Comparison of ENCODE assay signal across 8 mouse cellular contexts in the genomic region with DNA sequence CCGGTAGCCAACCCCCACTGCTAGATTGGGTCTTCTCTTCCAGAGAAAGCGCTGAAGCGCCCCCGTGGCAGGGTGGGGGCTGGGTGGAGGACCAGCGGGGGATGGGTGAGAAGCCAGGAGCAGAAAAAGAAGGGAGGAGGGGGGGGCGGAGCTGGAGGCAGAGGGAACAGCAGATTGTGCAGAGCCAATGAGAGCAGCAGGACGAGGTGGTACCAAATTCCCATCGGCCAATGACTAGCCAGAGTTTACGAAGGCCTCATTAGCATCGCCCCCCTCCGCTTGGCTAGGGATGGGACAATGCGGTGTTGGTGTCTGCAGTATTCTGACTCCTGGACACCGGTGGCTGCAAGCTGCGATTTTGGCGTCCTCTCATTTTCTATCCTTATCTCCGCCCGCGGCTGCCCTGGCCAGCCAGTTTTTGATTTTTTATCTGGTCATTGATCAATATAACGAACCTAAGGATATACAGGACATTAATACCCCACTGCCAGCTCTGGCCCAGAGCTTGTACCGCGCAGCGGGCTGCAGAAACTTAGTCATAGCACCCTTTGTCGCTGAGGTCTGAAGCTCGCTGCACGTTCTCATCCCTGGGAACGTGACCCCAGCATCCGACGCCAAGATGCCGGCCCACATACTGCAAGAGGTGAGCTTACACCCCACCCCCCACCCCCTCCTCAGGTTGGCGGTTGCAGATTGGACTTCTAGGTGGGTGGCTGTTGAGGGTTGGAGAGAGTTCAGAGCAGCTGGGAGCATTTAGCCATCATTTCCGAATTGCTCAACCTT. TPM values are rescaled to one million over a fixed set of nuclear protein-coding genes. Genes with fewer than 3 reads are reported as not detected.
DNase-seq lines count a peak whose midpoint lies in the region; ATAC-seq and TF ChIP-seq lines count a peak whose summit lies in the region.

No protein-coding gene starts in this region.

- no peaks in the 10 kb centered on the region for H3K9me3 ChIP-seq in hindbrain, embryonic 12.5 days (replicated peaks)

- peak; percentile 68 for ATAC-seq in Patski
- peak; percentile 98 for ATAC-seq in hindbrain, embryonic 12.5 days (ENCODE audit: low FRiP score)

- peaks cover 48% of the 10 kb centered on the region for H3K4me1 ChIP-seq in hindbrain, embryonic 12.5 days

- CTCF ChIA-PET in Patski (lab: Charles Lee): interaction anchor here (0.7 to 3.3 kb wide), 6 partner anchors 14 to 55 kb away, joined by 3 to 21 read pairs (median 4); no protein-coding TSS in a partner anchor

- peak overlapping the region; percentile 91 for H3K4me2 ChIP-seq in hindbrain, embryonic 12.5 days (replicated peaks)

- peak overlapping the region; percentile 99 for H3K9ac ChIP-seq in hindbrain, embryonic 12.5 days

- WGBS in hindbrain, embryonic 12.5 days: 1% methylated on average over 30 of the region's 31 CpGs

- peak overlapping the region; percentile 98 for H3K27ac ChIP-seq in hindbrain, embryonic 12.5 days

- in situ Hi-C loops in Patski (cut with MboI; ENCODE audit: low pct_unique_long_range_greater_than_20kb): no loop called here

- H3K27me3 ChIP-seq in Patski: no peaks in the 10 kb centered on the region
- H3K27me3 ChIP-seq in hindbrain, embryonic 12.5 days: no peaks in the 10 kb centered on the region

- POLR2A ChIA-PET in Patski (lab: Charles Lee): interaction anchor here (1.1 kb wide), 1 partner anchor 49 kb away, joined by 7 read pairs; no protein-coding TSS in a partner anchor

- H3K36me3 ChIP-seq in hindbrain, embryonic 12.5 days: peaks cover 39% of the 10 kb centered on the region

- TF ChIP-seq CTCF in Patski (IDR thresholded peaks at IDR 0.05): no peak

- peak overlapping the region; percentile 89 for H3K4me3 ChIP-seq in hindbrain, embryonic 12.5 days

- DNase-seq in Patski (ENCODE audit: low read depth, low spot score): no peak
- DNase-seq in cerebellum, postnatal 10 days: peak; percentile 97 to 98
- DNase-seq in frontal cortex, postnatal 10 days (ENCODE audit: low spot score in 2 of 2): peak; percentile 93 to 96
- peak; percentile 90 to 98 for DNase-seq in layer of hippocampus, postnatal 14 days (ENCODE audit: low spot score in 2 of 2)
- DNase-seq in lung, postnatal 10 days: peak; percentile 95
- DNase-seq in ovary, postnatal 36 days (ENCODE audit: low spot score): peak; percentile 85
- DNase-seq in thymus, postnatal 14 days: peak; percentile 85

RNA-seq across cellular contexts. Expression of gene Scd2, which starts 0.5 kb away (rescaled TPM):
- 152 TPM for polyA plus RNA-seq in Patski (2021)
- 404 and 420 TPM in 2 replicates for polyA plus RNA-seq in hindbrain, embryonic 12.5 days (2016; fragmentation: Nextera tagmentation; extraction: Ambion mirVana)
- total RNA-seq in layer of hippocampus, postnatal 14 days (2021): 100 to 1,000 TPM; 702 to 713 TPM

RNA-seq across cellular contexts. Expression of gene Scd4, which starts 38.9 kb away (rescaled TPM):
- 0.09 TPM for polyA plus RNA-seq in Patski (2021)
- polyA plus RNA-seq in hindbrain, embryonic 12.5 days (2016; fragmentation: Nextera tagmentation; extraction: Ambion mirVana): 0.07 and 0.10 TPM in 2 replicates
- total RNA-seq in layer of hippocampus, postnatal 14 days (2021): 1 to 10 TPM; 2.5 to 2.6 TPM
